Mouse (Mus musculus) bone marrow, adult 2 months (tissue): Measurements from ENCODE around the gene Tmem262.

Experiments
- CTCF ChIP-seq: fragments of 200-500 bp; IDR thresholded peaks from 2 replicates; pipeline ENCODE4 v1.5.1; 2011; ENCODE audit warnings: low read length, control low read depth; ENCODE audit not compliant: control insufficient read depth, insufficient read depth
- POLR2A ChIP-seq: fragments of 200-500 bp; IDR thresholded peaks from 2 replicates; pipeline ENCODE4 v1.6.1; 2011; ENCODE audit warnings: low read depth, mild to moderate bottlenecking, control low read depth, low read length, borderline replicate concordance; ENCODE audit not compliant: control insufficient read depth

DNA sequence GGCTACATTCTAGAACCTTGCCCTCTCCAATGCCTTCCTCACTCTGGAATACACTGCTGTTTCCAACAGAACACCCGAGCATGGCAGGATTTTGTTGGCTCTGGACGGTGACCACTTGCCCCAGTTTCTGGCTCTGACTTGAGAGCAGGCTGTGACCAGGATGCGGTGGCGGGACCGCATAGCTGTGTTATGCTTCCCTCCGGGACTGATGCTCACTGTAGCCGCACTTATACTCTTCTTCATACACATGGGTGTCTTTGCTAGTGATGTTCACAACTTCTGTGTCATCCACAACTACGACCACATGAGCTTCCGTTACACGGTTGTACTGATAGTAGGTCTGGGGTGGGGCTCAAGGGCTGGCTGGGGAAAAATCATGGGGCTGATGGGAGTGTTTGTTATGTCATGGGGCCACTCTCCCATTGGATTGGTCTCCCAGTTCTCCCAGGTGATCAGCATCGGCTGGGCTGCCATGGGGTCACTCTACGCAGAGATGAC is at the start of gene Tmem262:
- TF ChIP-seq POLR2A (no peak), CTCF (no peak)
